Mouse (Mus musculus): ENCODE data around the gene Tmem139.
A peak's percentile ranks its signal among the peaks of the same experiment; 100 is the strongest.

Tmem139 gene

GRCm38 (mm10) chr6:42261524-42262170, at the start of gene Tmem139:
TSS of gene Tmem139 (plus strand) at chr6:42261970.
- no peak for DNase-seq (ENCODE audit: low read depth, low spot score)

DNA sequence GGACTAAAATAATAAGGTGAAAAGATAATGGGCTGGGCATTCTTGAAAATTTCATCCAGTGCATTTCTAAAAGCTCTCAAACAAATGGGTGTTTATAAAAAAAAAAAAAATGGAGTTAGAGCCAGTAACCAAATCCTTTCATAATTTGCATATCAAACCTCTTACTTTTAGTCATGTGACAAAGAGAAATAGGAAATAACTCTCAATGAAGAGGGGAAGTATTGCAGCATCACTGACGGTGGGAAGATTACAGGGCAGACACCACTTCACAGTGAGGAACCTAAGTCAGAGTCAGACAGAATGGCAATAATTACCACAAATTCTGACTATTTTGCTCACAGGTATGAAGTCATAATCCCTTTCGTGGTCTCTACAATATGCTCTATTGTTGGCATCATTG, 46.7 kb upstream of the Tmem139 start, which contains the start of gene Tas2r144:
TSS of gene Tas2r144 (plus strand) at position 301 of the 400 bp plus-strand sequence.
- DNase-seq (ENCODE audit: low read depth, low spot score): no peak

- no peak for DNase-seq (ENCODE audit: low read depth, low spot score)
These were observed 39.5 kb upstream of the Tmem139 start for GRCm38 (mm10) chr6:42222286-42222685.

GRCm38 (mm10) chr6:42225046-42225445, 36.7 kb upstream of the Tmem139 start:
- no peak for DNase-seq (ENCODE audit: low read depth, low spot score)

- peak; percentile 73 for DNase-seq (ENCODE audit: low read depth, low spot score)
These were observed 34.3 kb upstream of the Tmem139 start for GRCm38 (mm10) chr6:42227240-42228101.

- no peak for DNase-seq (ENCODE audit: low read depth, low spot score)
These were observed 32.2 kb upstream of the Tmem139 start for GRCm38 (mm10) chr6:42229610-42230009.

GRCm38 (mm10) chr6:42231191-42231590, 30.6 kb upstream of the Tmem139 start:
- no peak for DNase-seq (ENCODE audit: low read depth, low spot score)

DNA sequence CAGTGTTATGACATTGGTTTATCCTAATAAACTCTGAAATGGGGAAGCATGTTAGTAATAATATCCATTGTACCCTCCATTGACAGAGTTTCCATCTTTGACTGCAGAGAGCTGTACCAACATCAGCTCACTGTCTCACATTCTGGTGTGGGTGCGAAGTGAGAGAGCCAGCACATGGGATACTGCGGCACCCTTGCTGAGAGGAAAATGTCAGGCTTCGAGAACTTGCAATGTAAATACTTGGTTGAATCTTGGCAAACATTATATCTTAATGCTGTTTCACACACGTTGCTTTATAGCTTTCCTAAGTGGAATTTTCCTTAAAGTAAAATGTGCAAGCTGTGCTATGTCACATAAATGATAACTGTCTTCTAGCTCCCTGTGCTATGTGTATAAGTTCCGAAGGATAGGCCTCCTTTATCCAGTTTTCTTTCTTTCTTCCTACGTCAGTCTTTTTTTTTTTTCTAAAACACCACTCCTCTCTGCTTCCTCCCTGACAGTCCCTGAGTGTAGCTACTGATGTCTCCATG, 24.4 kb upstream of the Tmem139 start:
- DNase-seq (ENCODE audit: low read depth, low spot score): no peak

DNA sequence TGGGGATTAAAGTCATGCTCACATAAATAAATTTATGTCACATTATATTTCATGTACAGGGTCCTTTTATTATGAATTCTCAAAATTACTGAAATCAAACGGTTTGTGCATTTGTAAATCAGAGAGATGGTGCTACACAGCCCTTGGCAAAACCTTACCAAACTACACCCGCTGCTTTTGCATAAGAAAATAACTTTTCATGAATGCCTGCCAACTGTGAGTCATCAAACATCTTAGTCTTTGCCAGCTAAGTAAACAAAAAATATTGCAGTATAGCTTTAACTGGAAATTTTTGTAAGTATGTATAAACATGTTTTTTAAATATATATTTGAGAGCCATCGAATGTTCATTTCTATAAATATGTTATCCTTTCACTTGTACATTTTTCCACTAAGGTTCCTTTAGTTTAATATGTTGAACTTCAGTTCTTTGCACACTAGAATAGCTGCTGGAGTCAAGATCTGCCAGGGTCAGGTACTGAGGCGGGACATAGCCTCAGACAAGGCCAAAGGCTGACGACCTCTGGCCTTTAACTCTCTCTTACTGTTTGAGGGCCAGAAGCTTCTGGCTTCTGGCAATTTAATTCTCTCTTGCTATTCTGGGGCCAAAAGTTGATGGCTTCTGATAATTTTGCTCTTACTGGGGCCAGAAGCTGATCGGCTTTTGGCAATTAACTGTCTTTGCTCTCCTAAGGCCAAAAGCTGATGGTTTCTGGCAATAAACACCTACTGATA, 20.3 kb upstream of the Tmem139 start:
- no peak for DNase-seq (ENCODE audit: low read depth, low spot score)

- DNase-seq (ENCODE audit: low read depth, low spot score): peak; percentile 82
These were observed 15.9 kb upstream of the Tmem139 start, which contains the start of gene Gstk1 for GRCm38 (mm10) chr6:42245711-42246353. TSS of gene Gstk1 (plus strand) at chr6:42245935.

- no peak for DNase-seq (ENCODE audit: low read depth, low spot score)
These were observed 14.6 kb upstream of the Tmem139 start for GRCm38 (mm10) chr6:42247173-42247572.

DNA sequence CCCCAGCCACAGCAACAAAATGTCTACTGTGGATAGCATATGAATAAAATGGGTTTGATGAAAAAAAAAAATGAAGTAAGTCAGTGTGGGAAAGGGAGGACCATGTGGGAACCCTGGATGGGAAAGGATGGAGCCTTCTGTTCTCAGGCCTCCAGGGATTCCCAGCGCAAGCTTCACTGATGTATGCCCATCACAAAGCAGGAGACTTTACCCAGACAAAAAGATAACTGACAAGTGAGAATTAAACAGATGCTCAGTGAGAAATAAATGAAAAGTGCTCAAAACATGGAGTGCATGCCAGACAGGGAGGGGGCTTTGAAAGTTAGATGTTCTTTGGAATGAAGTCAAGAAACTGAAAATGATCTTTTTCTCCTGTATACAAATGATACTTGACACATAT, 13.8 kb upstream of the Tmem139 start:
- DNase-seq (ENCODE audit: low read depth, low spot score): no peak

DNA sequence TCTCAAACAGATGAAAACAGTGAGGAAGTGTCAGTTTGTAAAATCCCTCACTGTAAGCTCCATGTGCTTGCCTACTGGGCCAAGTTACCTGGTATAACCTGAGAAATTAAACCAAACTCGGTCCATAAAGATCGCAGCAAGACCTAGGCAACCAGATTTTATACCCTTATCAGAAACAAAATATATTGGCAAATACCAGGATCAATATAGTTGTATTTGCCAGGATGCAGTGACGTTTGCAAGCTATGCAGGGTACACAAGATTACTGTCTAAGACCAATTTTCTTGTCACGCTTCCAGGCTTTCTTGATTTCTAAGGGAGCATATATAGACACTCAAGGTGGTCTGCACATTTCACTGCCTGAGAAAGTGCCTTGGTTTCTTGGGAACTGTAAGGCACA, 10.0 kb upstream of the Tmem139 start:
- no peak for DNase-seq (ENCODE audit: low read depth, low spot score)

DNA sequence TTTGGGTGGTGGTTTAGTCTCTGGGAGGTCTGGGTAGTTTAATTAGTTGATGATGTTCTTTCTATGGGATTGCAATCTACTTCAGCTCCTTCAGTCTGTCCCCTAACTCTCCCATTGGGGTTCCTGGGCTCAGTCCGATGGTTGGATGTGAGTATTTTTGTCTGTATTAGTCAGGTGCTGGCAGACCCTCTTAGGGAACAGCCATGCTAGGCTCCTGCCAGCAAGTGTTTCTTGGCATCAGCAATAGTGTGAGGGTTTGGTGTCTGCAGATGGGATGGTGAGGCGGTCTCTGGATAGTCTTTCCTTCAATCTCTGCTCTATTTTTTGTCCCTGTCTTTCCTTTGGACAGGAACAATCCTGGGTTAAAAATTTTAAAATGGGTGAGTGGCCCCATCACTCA, 8.7 kb upstream of the Tmem139 start:
- no peak for DNase-seq (ENCODE audit: low read depth, low spot score)

DNA sequence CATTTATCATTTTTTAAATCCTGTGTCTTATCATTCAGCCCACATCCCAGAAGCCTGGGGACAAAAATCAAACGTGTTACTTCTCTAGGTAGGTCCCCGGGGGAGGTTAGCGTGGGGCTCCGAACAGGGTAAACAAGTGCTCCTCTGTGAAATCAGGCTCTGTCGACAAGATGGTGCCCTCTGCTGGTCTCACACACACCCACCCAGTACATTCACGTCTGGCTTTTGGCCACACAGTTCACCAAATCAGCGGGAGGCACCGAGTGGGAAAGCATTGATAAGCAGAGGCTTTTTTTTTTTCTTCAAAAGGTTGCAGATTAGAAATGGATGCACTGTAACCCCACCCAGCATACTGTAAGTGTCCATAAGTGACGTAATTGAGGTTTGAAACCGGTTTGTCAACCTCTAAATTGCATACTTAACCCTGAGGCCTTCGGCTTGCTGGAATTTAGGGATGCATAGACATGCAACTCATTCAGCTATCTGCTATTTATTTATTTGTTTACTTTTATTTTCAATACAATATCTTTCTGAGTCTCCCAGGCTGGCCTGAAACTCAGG, 4.4 kb upstream of the Tmem139 start:
- peak; percentile 49 for DNase-seq (ENCODE audit: low read depth, low spot score)

GRCm38 (mm10) chr6:42260430-42260829, 1.3 kb upstream of the Tmem139 start:
- no peak for DNase-seq (ENCODE audit: low read depth, low spot score)

DNA sequence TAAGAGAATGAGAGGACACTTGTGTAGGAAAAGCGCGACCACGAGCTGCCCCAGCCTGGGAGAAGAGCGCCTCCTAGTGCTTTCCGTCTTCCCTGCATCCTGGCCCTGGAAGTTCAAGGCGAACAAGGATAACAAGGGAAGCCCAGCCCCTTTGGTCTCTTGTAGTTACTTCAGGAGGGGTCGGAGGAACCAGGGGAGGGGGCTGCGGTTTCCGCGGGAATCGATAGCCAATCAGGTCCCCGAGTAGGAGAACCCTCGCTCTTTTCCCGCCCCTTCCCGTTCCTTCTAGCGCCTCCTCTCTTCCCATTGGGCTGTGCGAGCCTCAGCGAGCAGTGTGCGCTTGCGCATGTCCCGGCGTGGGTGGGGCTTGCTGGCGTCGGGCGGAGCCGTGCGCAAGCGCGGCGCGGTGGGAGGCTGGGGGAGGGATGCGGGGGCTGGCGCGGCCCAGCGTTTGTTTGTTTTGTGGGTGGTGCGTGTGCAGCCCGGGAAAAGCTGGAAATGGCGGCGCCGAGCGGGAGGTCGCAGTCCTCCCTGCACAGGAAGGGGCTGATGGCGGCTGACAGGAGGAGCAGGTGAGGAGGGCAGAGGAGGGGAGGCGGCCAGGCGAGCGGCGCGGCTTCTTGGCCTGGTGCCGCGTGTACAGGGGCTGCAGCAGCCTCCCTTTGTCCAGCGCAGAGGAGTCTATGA, 3.0 kb downstream of the Tmem139 start, which contains the start of gene Casp2:
TSS of gene Casp2 (plus strand) at position 360 of the 687 bp plus-strand sequence.
- DNase-seq (ENCODE audit: low read depth, low spot score): peak; percentile 99

DNA sequence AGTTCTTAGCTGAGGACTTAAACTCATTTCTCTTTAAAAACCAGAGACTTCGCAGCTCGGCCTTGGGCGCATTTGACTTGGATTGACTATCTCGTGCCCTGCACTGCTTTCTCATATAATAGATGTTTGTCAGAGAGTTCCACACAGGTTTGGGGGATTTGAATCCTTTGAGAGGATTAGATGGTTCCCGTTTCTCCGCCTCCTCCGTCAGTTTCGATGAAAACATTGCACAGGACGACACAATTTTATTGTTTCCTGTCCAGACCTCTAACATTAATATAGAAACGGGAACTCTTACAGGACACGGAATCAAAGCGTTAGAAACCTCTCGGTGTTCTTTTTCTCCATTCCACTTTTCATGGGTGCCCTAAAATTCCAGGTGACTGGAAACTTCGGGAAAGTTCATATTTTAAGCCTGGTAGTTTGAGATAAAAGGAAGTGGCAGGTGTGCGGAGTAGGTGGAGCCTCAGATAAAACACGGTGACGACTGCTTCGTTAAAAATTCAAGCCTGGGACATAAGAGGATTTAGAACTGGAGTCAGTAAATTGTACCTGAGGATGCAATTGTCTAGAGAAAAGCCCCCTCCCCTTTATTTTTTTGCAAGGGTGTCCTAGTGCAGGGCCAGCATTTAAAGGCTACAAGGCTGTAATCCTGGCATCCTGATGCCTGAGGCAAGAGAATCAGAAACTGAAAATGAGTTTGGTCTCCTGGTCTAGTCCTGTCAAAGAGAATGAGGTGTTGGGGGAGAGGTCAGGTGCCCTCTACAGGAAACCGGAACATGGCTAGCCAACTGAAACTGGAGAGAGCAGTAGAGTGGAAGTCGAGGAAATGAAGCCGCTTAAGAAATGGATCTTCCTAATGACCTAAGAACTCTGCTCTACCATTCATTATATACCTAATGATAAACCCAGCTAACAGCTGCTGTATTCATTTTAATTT, 3.9 kb downstream of the Tmem139 start:
- DNase-seq (ENCODE audit: low read depth, low spot score): peak; percentile 53

DNA sequence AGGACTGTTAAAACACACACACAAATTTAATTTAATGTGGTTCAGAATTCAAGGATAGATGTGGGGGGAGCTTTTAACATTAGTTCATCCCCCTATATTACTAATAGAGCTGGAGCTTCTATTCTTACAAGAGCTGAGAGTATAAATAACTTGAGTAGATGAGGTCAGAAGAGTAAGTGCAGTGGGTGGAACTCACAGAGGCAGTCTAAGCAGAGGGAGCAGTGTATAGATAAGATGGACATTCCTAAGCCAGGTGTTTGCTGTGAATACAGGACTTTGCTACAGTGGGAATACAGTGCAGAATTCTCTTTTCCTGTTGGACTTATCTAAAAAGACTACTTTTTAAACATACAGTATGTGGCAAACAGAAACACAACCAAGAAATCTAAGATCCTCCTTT, 9.0 kb downstream of the Tmem139 start:
- DNase-seq (ENCODE audit: low read depth, low spot score): no peak

Data from forelimb bud, embryonic 11.5 days (tissue).